Mouse (Mus musculus) cerebellum, adult 11 months (tissue): ENCODE measurements around the gene Vmn1r38.
"Not testable (repeated sequence)": the region's sequence is repeated elsewhere in the genome, so short reads cannot be mapped to it uniquely, and the experiment has no call there.

ENCODE experiments used
- DNase-seq: peaks from one replicate; pipeline ENCODE4 v3.0.0; 2022

Gene Vmn1r38

DNA sequence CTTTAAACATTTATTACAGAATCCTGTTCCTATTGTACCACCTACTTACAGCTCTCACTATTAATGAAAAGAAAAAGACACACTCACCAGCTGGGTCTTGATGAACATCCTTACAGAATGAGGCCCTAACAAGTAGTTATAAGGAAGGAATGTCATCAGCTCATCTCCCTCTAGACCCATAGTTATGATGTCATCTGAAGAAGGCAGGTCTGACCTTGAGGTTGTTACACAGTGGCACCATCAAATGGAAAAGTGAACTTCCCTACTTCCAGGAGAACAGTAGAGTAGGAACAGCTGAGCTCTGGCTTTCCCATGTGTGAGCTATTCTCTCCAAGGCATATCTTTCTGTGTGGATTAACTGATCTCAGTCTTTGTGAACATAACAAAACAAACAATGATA lies at the start of gene Vmn1r38:
TSS of gene Vmn1r38 (minus strand) at position 101 of the 400 bp plus-strand sequence.
- not testable (repeated sequence) for DNase-seq

DNA sequence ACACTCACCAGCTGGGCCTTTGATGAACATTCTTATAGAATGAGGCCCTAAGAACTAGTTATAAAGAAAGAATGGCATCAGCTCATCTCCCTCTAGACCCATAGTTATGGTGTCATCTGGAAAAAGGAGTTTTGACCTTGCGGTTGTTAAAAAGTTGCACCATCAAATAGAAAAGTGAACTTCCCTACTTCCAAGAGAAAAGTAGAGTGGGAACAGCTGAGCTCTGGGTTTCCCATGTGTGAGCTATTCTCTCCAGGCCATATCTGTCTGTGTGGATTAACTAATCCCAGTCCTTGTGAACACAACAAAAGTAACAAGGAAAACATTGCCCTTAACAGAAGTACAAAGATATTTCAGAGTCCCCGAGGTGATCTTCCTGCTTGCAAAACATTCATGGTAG lies 28.1 kb upstream of the Vmn1r38 start, which contains the start of gene Vmn1r39:
TSS of gene Vmn1r39 (minus strand) at position 101 of the 400 bp plus-strand sequence.
- no peak for DNase-seq

DNA sequence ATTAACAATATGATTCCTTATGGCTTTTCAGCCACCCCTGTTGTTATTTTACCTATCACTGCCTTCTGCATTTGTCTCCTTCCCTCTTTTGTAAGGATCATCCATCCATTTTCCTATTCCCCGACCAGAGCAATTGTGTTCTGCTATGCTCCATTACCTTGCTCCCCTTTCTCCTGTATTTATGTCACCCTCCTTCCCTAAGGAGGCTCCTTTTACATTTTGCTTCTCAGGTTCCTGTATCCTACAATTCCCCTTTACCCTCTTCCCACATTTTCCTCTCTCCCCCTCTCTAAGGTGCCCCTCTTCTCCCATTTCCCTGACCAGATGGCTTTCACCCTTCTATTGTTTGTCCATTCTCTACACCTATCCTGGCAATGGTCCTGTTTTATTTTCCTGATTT lies 23.9 kb upstream of the Vmn1r38 start:
- DNase-seq: no peak

DNA sequence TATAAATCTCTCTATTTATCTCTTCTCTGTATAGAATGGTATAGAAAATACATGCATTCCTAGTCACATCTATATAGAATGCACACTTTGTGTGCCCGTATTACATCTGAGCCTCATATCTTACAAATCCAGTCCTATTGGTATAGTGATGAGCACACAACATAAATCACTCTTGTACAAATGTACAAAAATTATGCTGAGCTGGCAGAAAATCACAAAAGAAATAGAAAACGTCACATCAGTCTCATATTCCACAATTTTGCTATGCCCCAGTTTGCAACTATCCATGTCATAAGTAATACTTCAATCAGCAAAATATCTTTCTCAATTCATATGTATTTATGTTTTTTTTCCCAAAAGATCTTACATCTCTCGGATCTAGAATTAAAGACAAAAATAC lies 23.3 kb upstream of the Vmn1r38 start:
- DNase-seq: no peak

DNA sequence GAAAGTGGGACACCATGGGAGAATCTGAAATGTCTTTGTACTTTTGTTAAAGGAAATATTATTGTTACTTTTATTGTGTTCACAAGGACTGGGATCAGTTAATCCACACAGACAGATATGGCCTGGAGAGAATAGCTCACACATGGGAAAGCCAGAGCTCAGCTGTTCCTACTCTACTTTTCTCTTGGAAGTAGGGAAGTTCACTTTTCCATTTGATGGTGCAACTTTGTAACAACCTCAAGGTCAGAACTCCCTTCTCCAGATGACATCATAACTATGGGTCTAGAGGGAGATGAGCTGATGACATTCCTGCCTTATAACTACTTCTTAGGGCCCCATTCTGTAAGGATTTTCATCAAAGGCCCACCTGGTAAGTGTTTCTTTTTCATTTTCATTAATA lies 53.3 kb downstream of the Vmn1r38 start, which contains the start of gene Vmn1r37:
TSS of gene Vmn1r37 (plus strand) at position 301 of the 400 bp plus-strand sequence.
- DNase-seq: not testable (repeated sequence)
